34 mouse cellular contexts compared by ENCODE assay signal in genomic region chr1:181012416-181012815, GRCm38 (mm10). TPM values are rescaled to one million over a fixed set of nuclear protein-coding genes. Genes with fewer than 3 reads are reported as not detected.
"Had no signal": no experiment of that assay in that cellular context is flagged by ENCODE, and none has a peak within 500 bp of the region (broad histone marks: within the 10 kb centered on the region; RNA-seq: fewer than 3 reads in every experiment).

No protein-coding gene starts in this region.

- H3K9ac ChIP-seq: hindbrain, embryonic 14.5 days; intestine, embryonic 15.5 days; limb, embryonic 12.5 days; liver, embryonic 13.5 days had no signal

- DNase-seq: gastrocnemius, postnatal 14 days; gastrocnemius, postnatal 36 days; heart, postnatal 10 days; heart, postnatal 4 days; kidney, adult 18-20 months; kidney, adult 8-10 months; kidney, postnatal 10 days; kidney, postnatal 25 days; kidney, postnatal 4 days; liver, embryonic 13.5 days had no signal

- H3K9me3 ChIP-seq: hindbrain, embryonic 10.5 days; hindbrain, embryonic 12.5 days; intestine, embryonic 15.5 days; limb, embryonic 10.5 days; limb, embryonic 12.5 days; liver, embryonic 13.5 days had no signal

- ATAC-seq: hindbrain, embryonic 16.5 days; inflammation-experienced regulatory T-cells, adult 6 months; intestine, embryonic 15.5 days; intestine, postnatal 0 days had no signal

- H3K4me3 ChIP-seq: hindbrain, embryonic 10.5 days; hindbrain, embryonic 12.5 days; intestine, embryonic 15.5 days; layer of hippocampus, adult 2 months; left cerebral cortex, adult 2 months; limb, embryonic 10.5 days; limb, embryonic 12.5 days; liver, embryonic 13.5 days had no signal

- H3K4me2 ChIP-seq: heart, embryonic 11.5 days; hindbrain, embryonic 12.5 days; hindbrain, embryonic 14.5 days; intestine, embryonic 15.5 days; limb, embryonic 12.5 days; liver, embryonic 11.5 days; liver, embryonic 13.5 days had no signal

- H3K36me3 ChIP-seq: hindbrain, embryonic 10.5 days; hindbrain, embryonic 12.5 days; intestine, embryonic 15.5 days; limb, embryonic 10.5 days; limb, embryonic 12.5 days; liver, embryonic 13.5 days had no signal

- H3K27ac ChIP-seq: hindbrain, embryonic 10.5 days; hindbrain, embryonic 12.5 days; hindbrain, embryonic 14.5 days; intestine, embryonic 15.5 days; layer of hippocampus, adult 2 months; left cerebral cortex, adult 2 months; limb, embryonic 10.5 days; limb, embryonic 12.5 days; liver, embryonic 13.5 days had no signal

- H3K27me3 ChIP-seq: hindbrain, embryonic 12.5 days; intestine, embryonic 15.5 days had no signal

RNA-seq across cellular contexts. Expression of gene 9130409I23Rik, which starts 38.6 kb away (rescaled TPM):
- total RNA-seq: gastrocnemius, adult 8-10 months; gastrocnemius, postnatal 14 days; gastrocnemius, postnatal 36 days; granulocyte monocyte progenitor cell, adult 5-6 weeks; heart, postnatal 10 days; heart, postnatal 25 days; heart, postnatal 4 days; layer of hippocampus, postnatal 10 days; left cerebral cortex, adult 2 months; left cerebral cortex, postnatal 14 days; left cerebral cortex, postnatal 36 days had no signal
- polyA plus RNA-seq: frontal cortex, adult 2 months; heart, embryonic 11.5 days; heart, embryonic 14.5 days; hindbrain, embryonic 10.5 days; hindbrain, embryonic 14.5 days; hindbrain, embryonic 16.5 days; inflammation-experienced regulatory T-cells, adult 6 months; intestine, embryonic 15.5 days; kidney, embryonic 14.5 days; kidney, embryonic 16.5 days; limb, embryonic 10.5 days; limb, embryonic 12.5 days; limb, embryonic 14.5 days; liver, embryonic 11.5 days; liver, embryonic 13.5 days had no signal
